Mouse (Mus musculus): ENCODE measurements around the gene Troap. TPM values are rescaled to one million over a fixed set of nuclear protein-coding genes. Genes with fewer than 3 reads are reported as not detected.
"Not testable (repeated sequence)": the region's sequence is repeated elsewhere in the genome, so short reads cannot be mapped to it uniquely, and the experiment has no call there.

Troap gene
- total RNA-seq, 2 experiments from 2014 or later = 0.72 TPM; not detected in 1

- DNase-seq (ENCODE audit: low spot score in 2 of 2) = no peak
Measured at GRCm38 (mm10) chr15:99040920-99041856, 33.2 kb upstream of the Troap start.

- no peak for DNase-seq (ENCODE audit: low spot score in 2 of 2)
Measured at GRCm38 (mm10) chr15:99042334-99042733, 32.0 kb upstream of the Troap start.

DNA sequence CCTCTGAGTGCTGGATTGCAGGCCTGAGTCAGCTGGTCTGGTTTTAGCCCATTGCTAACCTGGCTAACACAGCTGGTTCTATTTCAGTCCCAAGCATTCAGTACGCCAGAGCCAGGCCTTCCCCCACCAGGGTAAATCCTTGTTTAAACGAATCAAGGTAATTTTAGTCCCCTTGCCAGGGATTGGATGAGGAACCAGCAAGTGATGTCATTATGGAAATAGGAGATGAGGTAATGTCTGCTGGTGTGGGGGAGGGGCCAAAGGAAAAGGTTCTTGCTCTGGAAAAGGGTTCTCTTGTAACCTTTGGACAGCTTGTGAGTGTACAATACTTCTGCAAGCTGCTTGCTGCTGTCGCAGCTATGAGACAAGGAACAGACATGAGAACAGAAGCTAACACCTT is 29.5 kb upstream of the Troap start:
- DNase-seq (ENCODE audit: low spot score in 2 of 2) = no peak

GRCm38 (mm10) chr15:99045734-99046133 is 28.6 kb upstream of the Troap start:
- DNase-seq (ENCODE audit: low spot score in 2 of 2) = not testable (repeated sequence)

DNA sequence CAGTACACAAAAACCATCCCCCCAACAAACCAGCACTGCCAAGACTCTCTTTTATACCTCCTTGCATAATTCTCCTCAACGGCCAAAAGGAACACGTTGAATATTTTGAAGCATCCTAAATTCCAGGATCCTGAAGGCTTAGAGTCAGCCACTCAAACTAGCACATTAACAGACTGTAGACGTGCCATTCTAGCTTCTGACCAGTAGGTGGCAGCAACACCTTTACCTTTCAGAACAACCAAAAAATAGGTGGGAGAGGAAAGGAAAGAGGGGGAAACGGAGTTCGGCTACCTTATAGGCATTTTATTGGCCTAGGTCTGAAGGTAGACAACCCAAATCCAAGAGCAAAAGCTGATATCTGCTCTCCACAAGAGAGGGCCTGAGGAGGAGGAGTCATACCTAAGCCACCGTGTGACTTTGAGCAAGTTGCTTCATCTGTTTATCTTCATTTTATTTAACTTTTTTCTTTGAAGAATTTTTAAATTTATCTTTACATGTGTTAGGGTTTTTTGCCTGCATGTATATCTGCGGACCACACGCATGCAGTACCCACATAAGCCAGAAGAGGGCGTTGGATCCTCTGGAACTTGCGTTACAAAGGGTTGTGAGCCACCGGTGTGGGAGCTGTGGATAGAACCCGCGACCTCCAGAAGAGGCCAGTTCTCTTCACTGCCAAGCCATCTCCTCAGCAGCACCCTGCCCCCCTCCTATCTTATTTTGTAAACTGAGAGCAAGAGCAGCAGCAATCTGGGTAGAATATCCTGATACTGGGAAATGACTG is 24.7 kb upstream of the Troap start:
- DNase-seq (ENCODE audit: low spot score in 2 of 2) = peak; percentile 16 to 76

GRCm38 (mm10) chr15:99053373-99053772 is 21.0 kb upstream of the Troap start:
- DNase-seq (ENCODE audit: low spot score in 2 of 2) = no peak

DNA sequence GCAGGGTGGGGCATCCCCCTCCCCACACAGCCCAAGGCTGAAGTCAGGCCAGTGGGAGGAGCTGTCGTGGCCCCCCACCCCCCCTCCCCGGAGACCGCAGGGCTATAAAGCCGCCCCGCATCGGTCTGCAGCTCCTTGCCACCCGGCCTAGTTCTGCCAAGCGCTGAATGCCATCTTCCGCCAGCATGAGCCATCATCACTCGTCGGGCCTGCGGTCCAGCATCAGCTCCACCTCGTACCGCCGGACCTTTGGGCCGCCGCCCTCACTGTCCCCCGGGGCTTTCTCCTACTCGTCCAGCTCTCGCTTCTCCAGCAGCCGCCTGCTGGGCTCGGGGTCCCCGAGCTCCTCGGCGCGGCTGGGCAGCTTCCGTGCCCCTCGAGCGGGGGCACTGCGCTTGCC is 19.3 kb upstream of the Troap start, which contains the start of gene Prph:
Gene Prph, plus strand, starts transcription at position 135 of the 400 bp plus-strand sequence.
- DNase-seq (ENCODE audit: low spot score in 2 of 2) = no peak

DNA sequence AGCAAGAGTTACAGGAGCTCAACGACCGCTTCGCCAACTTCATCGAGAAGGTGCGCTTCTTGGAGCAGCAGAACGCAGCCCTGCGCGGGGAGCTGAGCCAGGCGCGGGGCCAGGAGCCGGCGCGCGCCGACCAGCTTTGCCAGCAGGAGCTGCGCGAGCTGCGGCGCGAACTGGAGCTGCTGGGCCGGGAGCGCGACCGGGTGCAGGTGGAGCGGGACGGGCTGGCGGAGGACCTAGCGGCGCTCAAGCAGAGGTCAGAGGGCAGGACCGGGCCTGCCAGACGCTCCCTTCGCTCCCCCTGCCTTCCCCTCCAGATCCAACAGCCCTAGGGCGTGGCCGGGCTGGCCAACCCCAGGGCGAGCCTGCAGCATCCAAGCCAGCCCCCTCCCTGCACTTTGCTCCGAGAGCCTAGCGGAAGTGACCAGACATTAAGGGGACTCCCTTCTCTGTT is 18.8 kb upstream of the Troap start:
- DNase-seq (ENCODE audit: low spot score in 2 of 2) = no peak

GRCm38 (mm10) chr15:99056332-99056731 is 18.0 kb upstream of the Troap start:
- no peak for DNase-seq (ENCODE audit: low spot score in 2 of 2)

GRCm38 (mm10) chr15:99065557-99066165 is 8.7 kb upstream of the Troap start:
- DNase-seq (ENCODE audit: low spot score in 2 of 2) = no peak

DNA sequence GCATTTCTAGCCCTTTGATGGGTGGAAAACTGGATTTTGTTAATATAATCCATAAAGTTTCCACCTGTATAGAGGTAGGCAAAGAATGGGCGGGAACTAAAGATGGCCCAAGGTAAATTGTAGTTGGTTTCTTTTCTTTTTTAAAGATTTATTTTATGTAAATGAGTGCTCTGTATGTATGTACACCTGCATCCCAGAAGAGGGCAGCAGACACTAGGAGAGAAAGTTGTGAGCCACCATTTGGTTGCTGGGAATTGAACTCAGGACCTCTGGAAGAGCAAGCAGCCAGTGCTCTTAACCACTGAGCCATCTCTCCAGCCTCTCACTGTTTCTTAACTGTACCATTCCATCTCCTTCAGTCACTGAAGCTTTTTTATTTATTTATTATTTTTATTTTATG is 2.4 kb upstream of the Troap start:
- DNase-seq (ENCODE audit: low spot score in 2 of 2) = no peak

DNA sequence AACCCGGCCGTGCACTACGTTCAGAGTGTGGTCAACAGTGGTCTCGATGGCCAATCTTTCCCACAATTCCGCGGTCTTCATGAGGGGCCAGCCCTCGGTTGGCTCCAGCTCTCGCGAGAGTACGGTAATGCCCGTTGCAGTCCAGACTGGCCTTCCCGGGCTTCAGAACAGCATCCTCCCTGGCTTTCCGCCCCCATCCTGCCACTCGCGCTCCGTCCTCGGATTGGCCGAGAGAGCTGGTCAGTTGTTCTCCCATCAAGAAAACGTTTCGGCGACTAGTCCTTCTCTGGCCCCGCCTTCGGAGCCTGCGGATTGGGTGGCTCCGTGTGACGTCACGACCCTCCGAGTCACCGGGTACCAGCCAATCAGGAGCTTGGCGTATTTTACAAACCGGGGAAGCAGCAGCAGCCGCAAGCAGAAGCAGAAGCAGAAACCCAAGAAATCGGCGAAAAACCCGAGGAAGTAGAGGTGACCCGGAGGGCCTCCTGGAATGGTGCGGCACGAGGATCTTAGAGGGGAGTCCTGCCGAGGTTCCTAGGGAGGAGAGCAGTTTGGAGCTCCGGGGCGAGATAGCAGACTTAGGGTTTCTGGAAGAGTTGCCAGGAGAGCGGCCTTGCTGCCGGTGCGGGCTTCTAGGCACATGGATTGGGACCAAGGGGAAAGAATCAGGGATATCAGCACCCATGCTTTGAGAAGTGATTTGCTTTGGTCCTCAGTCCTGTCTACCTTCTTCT is 392 bp downstream of the Troap start:
- DNase-seq (ENCODE audit: low spot score in 2 of 2) = peak; percentile 95 to 99

- DNase-seq (ENCODE audit: low spot score in 2 of 2) = not testable (repeated sequence)
Measured at GRCm38 (mm10) chr15:99076011-99076410, 1.6 kb downstream of the Troap start.

DNA sequence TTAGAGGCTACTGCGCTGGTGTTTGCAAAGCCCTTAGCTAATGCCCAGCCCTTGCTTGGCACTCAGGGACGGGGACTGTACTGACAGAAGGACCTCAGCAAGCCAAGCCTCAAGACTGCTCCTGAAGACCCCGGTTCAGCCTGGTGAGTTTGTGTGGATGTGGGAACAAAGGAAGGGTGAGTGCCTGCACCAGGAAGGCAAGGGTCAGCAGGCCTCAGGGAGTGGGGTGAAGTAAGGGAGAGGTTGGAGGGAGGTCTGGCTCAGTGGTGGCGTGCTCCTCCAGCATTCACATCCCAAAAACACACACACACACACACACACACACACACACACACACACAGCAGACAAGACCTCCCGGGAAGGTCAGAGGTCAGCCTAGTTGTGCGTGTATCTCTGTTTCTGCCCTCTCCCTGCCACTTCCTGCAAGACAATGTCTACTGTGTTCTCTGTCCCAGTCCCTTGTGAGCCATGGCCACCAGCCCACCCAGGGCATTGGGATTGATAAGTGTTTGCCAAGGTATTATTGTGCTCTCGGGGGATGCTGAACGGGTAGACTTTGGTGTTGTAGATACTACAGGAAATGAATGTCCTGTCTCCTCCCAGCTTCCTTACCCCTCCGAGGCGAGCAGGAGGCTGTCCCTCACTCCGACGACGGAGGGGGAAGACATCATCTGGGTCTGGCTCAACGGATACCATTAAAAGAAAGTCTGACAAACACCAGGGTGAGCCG is 4.0 kb downstream of the Troap start:
- no peak for DNase-seq (ENCODE audit: low spot score in 2 of 2)

DNA sequence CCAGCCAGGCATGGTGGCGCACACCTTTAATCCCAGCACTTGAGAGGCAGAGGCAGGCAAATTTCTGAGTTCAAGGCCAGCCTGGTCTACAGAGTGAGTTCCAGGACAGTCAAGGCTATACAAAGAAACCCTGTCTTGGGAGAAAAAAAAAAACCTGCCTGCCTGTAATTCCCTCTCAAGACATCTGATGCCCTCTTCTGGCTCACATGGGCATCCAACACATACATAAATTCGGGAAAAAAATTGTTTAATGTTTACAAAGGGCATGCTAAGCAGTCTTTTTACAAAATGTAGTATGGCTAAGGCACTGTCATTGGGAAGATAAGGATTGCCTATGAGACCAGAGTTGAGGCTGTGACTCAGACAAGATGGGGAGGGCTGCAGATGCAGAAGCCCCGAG is 5.4 kb downstream of the Troap start:
- DNase-seq (ENCODE audit: low spot score in 2 of 2) = no peak

DNA sequence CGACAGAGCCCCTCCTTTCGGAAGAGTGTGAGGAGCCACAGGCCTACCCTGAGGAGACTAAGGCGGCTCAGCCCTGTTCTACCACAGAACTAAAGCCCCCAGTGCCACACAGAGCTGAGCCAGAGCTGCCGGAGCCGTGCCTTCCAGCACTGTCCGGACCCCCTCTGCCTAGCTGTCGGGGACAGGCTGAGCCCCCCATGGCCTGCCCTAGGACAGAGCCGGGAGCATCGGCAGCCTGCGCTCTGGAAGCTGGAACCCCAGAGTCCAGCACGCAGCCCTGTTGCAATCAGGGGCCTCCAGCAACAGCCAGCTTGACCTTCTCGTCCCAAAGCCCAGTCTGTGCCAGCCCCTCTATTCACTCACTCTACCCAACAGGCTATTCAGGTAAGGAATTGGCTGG is 7.9 kb downstream of the Troap start:
- no peak for DNase-seq (ENCODE audit: low spot score in 2 of 2)

- no peak for DNase-seq (ENCODE audit: low spot score in 2 of 2)
Measured at GRCm38 (mm10) chr15:99082840-99083239, 8.5 kb downstream of the Troap start.

GRCm38 (mm10) chr15:99083258-99083657 is 8.9 kb downstream of the Troap start:
- DNase-seq (ENCODE audit: low spot score in 2 of 2) = peak in 1 of 2 experiments; percentile 67

DNA sequence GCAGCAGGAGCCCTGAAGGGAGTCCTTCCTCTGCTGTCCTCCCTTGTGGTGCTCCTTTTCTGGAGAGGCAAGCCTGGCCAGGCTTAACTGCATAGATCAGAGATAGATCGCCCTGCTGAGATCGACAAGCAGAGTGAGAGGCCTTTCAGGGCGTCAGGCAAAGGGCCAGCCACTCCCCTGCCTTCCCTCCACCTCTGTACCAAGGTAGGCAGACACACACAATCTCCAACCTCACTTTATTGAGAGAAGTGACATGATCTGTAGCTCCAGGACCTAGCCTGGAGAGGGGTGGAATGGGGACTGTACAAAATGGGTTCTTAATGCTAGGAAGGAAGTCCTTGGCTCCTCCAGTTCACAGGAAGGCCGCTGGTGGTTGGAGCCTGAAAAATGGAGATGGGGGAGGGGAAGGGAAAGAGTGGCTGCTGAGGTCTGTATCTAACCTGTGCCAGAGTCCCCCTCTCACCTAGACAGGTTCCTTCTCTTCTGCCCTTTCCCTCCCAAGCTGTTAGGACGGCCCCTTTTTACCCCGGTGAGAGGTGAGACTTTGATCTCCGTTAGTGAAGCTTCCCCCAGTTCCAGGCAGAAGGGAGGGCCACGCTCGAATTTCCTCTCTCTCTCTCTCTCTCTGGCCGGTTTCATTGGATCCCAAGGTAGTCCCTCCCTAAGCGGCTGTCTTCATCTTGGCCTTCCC is 9.6 kb downstream of the Troap start:
- no peak for DNase-seq (ENCODE audit: low spot score in 2 of 2)

- no peak for DNase-seq (ENCODE audit: low spot score in 2 of 2)
Measured at GRCm38 (mm10) chr15:99084618-99085017, 10.2 kb downstream of the Troap start.

Measured in layer of hippocampus, adult 18-20 months (tissue).